ENCODE assay signal across 15 mouse cellular contexts in genomic region chr7:127276519-127276961, GRCm38 (mm10). TPM values are rescaled to one million over a fixed set of nuclear protein-coding genes. Genes with fewer than 3 reads are reported as not detected.
DNase-seq lines count a peak whose midpoint lies in the region; ATAC-seq and TF ChIP-seq lines count a peak whose summit lies in the region.
"Had no signal": no experiment of that assay in that cellular context is flagged by ENCODE, and none has a peak within 500 bp of the region (broad histone marks: within the 10 kb centered on the region; RNA-seq: fewer than 3 reads in every experiment).

No protein-coding gene starts in this region.

- TF ChIP-seq POLR2A in kidney, adult 2 months (IDR thresholded peaks at IDR 0.05; ENCODE audit: low read depth, low read length): no peak

- no peaks in the 10 kb centered on the region for H3K27me3 ChIP-seq in intestine, embryonic 14.5 days (replicated peaks; ENCODE audit: control insufficient read depth, insufficient read depth, low read length)
- H3K27me3 ChIP-seq in kidney, adult 2 months (replicated peaks; ENCODE audit: control insufficient read depth, insufficient read depth, low read length): no peaks in the 10 kb centered on the region
- no peaks in the 10 kb centered on the region for H3K27me3 ChIP-seq in liver, postnatal 0 days (ENCODE audit: insufficient read depth, low read length)
- no peaks in the 10 kb centered on the region for H3K27me3 ChIP-seq in hindbrain, embryonic 14.5 days (ENCODE audit: control insufficient read depth, insufficient read depth, low read length)
- H3K27me3 ChIP-seq in hindbrain, postnatal 0 days (ENCODE audit: insufficient read depth, low read length): no peaks in the 10 kb centered on the region
- H3K27me3 ChIP-seq: hindbrain, embryonic 13.5 days; midbrain, embryonic 13.5 days had no signal

- no peak for DNase-seq in intestine, embryonic 14.5 days (ENCODE audit: low spot score)
- DNase-seq in kidney, adult 2 months: peak; percentile 93
- DNase-seq in kidney, postnatal 25 days: peak; percentile 69 to 86
- DNase-seq in liver, postnatal 0 days: peak; percentile 67
- no peak for DNase-seq in hindbrain, embryonic 14.5 days (ENCODE audit: low spot score)
- no peak for DNase-seq in embryo, embryonic 11 days
- no peak for DNase-seq in hindbrain, postnatal 0 days (ENCODE audit: low spot score)
- DNase-seq in retina, postnatal 1 day: no peak
- DNase-seq: adrenal gland, adult 8-10 months; cerebellum, adult 2 months had no signal

- peak overlapping the region; percentile 62 for H3K27ac ChIP-seq in intestine, embryonic 14.5 days (ENCODE audit: low read depth)
- peak overlapping the region; percentile 99 for H3K27ac ChIP-seq in kidney, adult 2 months (ENCODE audit: insufficient read depth, low read depth, low read length)
- peak overlapping the region; percentile 94 for H3K27ac ChIP-seq in liver, postnatal 0 days (ENCODE audit: low read depth)
- H3K27ac ChIP-seq in hindbrain, embryonic 14.5 days: no peak overlapping the region
- H3K27ac ChIP-seq in hindbrain, postnatal 0 days: no peak overlapping the region
- H3K27ac ChIP-seq: hindbrain, embryonic 13.5 days; layer of hippocampus, adult 2 months; left cerebral cortex, adult 2 months; midbrain, embryonic 13.5 days had no signal

- ATAC-seq in intestine, embryonic 14.5 days (replicated peaks; ENCODE audit: low FRiP score, low TSS enrichment, low read depth): peak; percentile 37; the same call in 1 of the 2 replicates
- peak; percentile 75 for ATAC-seq in liver, postnatal 0 days
- ATAC-seq in hindbrain, embryonic 14.5 days (ENCODE audit: low FRiP score): no peak
- ATAC-seq in hindbrain, postnatal 0 days: no peak
- ATAC-seq: forebrain, embryonic 14.5 days; midbrain, embryonic 13.5 days had no signal

- no peak overlapping the region for H3K9ac ChIP-seq in intestine, embryonic 14.5 days (ENCODE audit: low read length)
- peak overlapping the region; percentile 3 for H3K9ac ChIP-seq in liver, postnatal 0 days (replicated peaks)
- H3K9ac ChIP-seq in hindbrain, embryonic 14.5 days: no peak overlapping the region
- no peak overlapping the region for H3K9ac ChIP-seq in hindbrain, postnatal 0 days (replicated peaks; ENCODE audit: low read length)
- H3K9ac ChIP-seq: hindbrain, embryonic 13.5 days; midbrain, embryonic 13.5 days had no signal

- H3K36me3 ChIP-seq in intestine, embryonic 14.5 days (ENCODE audit: control insufficient read depth, insufficient read depth, low read length): peaks cover 9% of the 10 kb centered on the region
- peaks cover 1% of the 10 kb centered on the region; the same call in 1 of the 2 replicates for H3K36me3 ChIP-seq in kidney, adult 2 months (ENCODE audit: control insufficient read depth, insufficient read depth, low read length)
- H3K36me3 ChIP-seq in liver, postnatal 0 days (replicated peaks; ENCODE audit: insufficient read depth, low read length): peaks cover 1% of the 10 kb centered on the region; the same call in 1 of the 2 replicates
- peaks cover 4% of the 10 kb centered on the region; the same call in 1 of the 2 replicates for H3K36me3 ChIP-seq in hindbrain, embryonic 14.5 days (replicated peaks; ENCODE audit: control insufficient read depth, insufficient read depth)
- H3K36me3 ChIP-seq in hindbrain, postnatal 0 days (ENCODE audit: insufficient read depth, low read length): no peaks in the 10 kb centered on the region
- H3K36me3 ChIP-seq: midbrain, embryonic 13.5 days had no signal

- peak; percentile 90 for TF ChIP-seq EP300 in liver, postnatal 0 days (IDR thresholded peaks at IDR 0.05; ENCODE audit: low read depth)

- no peak overlapping the region for H3K4me2 ChIP-seq in intestine, embryonic 14.5 days (ENCODE audit: low read length)
- peak overlapping the region; percentile 14; the same call in 1 of the 2 replicates for H3K4me2 ChIP-seq in liver, postnatal 0 days (ENCODE audit: low read depth, low read length)
- H3K4me2 ChIP-seq in hindbrain, embryonic 14.5 days (replicated peaks): no peak overlapping the region
- H3K4me2 ChIP-seq in hindbrain, postnatal 0 days (ENCODE audit: low read depth, low read length): no peak overlapping the region
- H3K4me2 ChIP-seq: hindbrain, embryonic 13.5 days; midbrain, embryonic 13.5 days had no signal

- peaks cover 14% of the 10 kb centered on the region for H3K4me1 ChIP-seq in intestine, embryonic 14.5 days (replicated peaks; ENCODE audit: control insufficient read depth, insufficient read depth, low read length)
- H3K4me1 ChIP-seq in kidney, adult 2 months (ENCODE audit: control insufficient read depth, insufficient read depth, low read length): peaks cover 18% of the 10 kb centered on the region
- peaks cover 18% of the 10 kb centered on the region for H3K4me1 ChIP-seq in liver, postnatal 0 days (ENCODE audit: insufficient read depth)
- H3K4me1 ChIP-seq in hindbrain, embryonic 14.5 days (replicated peaks; ENCODE audit: control insufficient read depth, insufficient read depth, low read length): peaks cover 21% of the 10 kb centered on the region
- peaks cover 11% of the 10 kb centered on the region for H3K4me1 ChIP-seq in hindbrain, postnatal 0 days (ENCODE audit: insufficient read depth, low read length)

- no peaks in the 10 kb centered on the region for H3K9me3 ChIP-seq in intestine, embryonic 14.5 days (ENCODE audit: control insufficient read depth, low read length)
- no peaks in the 10 kb centered on the region for H3K9me3 ChIP-seq in liver, postnatal 0 days (ENCODE audit: low read length)
- no peaks in the 10 kb centered on the region for H3K9me3 ChIP-seq in hindbrain, embryonic 14.5 days (ENCODE audit: control insufficient read depth, low read length)
- no peaks in the 10 kb centered on the region for H3K9me3 ChIP-seq in hindbrain, postnatal 0 days (ENCODE audit: low read length)
- H3K9me3 ChIP-seq: hindbrain, embryonic 13.5 days; midbrain, embryonic 13.5 days had no signal

- 56% methylated on average over 5 of the region's 5 CpGs for WGBS in intestine, embryonic 14.5 days
- WGBS in kidney, adult 2 months: 31% methylated on average over 5 of the region's 5 CpGs
- WGBS in liver, postnatal 0 days (ENCODE audit: insufficient replicate concordance): 56% methylated on average over 5 of the region's 5 CpGs
- WGBS in hindbrain, embryonic 14.5 days: 69% methylated on average over 5 of the region's 5 CpGs
- 68% methylated on average over 5 of the region's 5 CpGs for WGBS in hindbrain, postnatal 0 days

- H3K4me3 ChIP-seq in intestine, embryonic 14.5 days (ENCODE audit: low read depth, low read length): no peak overlapping the region
- no peak overlapping the region for H3K4me3 ChIP-seq in kidney, adult 2 months (ENCODE audit: insufficient read depth, low read depth, low read length)
- H3K4me3 ChIP-seq in liver, postnatal 0 days (ENCODE audit: low read depth, low read length): no peak overlapping the region
- H3K4me3 ChIP-seq in hindbrain, embryonic 14.5 days (replicated peaks; ENCODE audit: low read length): no peak overlapping the region
- no peak overlapping the region for H3K4me3 ChIP-seq in hindbrain, postnatal 0 days (ENCODE audit: low read length)
- H3K4me3 ChIP-seq: hindbrain, embryonic 13.5 days; layer of hippocampus, adult 2 months; left cerebral cortex, adult 2 months; midbrain, embryonic 13.5 days had no signal

- no peak for TF ChIP-seq CTCF in kidney, adult 2 months (conservative IDR thresholded peaks at IDR 0.05; ENCODE audit: insufficient read depth, insufficient read length, low read depth, low read length)
- TF ChIP-seq CTCF in liver, postnatal 0 days (IDR thresholded peaks at IDR 0.05; ENCODE audit: low read depth): no peak
- no peak for TF ChIP-seq CTCF in hindbrain, postnatal 0 days (IDR thresholded peaks at IDR 0.05; ENCODE audit: low read depth)

RNA-seq across cellular contexts. Expression of gene Sephs2, which starts 2.7 kb away (rescaled TPM):
- polyA plus RNA-seq in intestine, embryonic 14.5 days (2014; fragmentation: Nextera tagmentation; extraction: Ambion mirVana): 153 and 183 TPM in 2 replicates
- 153 and 156 TPM in 2 replicates for polyA plus RNA-seq in kidney, adult 2 months (2012; rRNA removed)
- polyA plus RNA-seq in liver, postnatal 0 days (2015; fragmentation: Nextera tagmentation; extraction: Ambion mirVana): 712 and 714 TPM in 2 replicates
- polyA plus RNA-seq in hindbrain, embryonic 14.5 days (2014; fragmentation: Nextera tagmentation; extraction: Ambion mirVana): 76.3 and 80.6 TPM in 2 replicates
- total RNA-seq in hindbrain, postnatal 0 days (2014; rRNA removed): 80.3 and 83.2 TPM in 2 replicates
- 79.9 and 83.9 TPM in 2 replicates for polyA plus RNA-seq in hindbrain, postnatal 0 days (2015; fragmentation: Nextera tagmentation; extraction: Ambion mirVana)

RNA-seq across cellular contexts. Expression of gene Dctpp1, which starts 16.0 kb away (rescaled TPM):
- 280 and 305 TPM in 2 replicates for polyA plus RNA-seq in intestine, embryonic 14.5 days (2014; fragmentation: Nextera tagmentation; extraction: Ambion mirVana)
- 68.9 and 70.5 TPM in 2 replicates for polyA plus RNA-seq in kidney, adult 2 months (2012; rRNA removed)
- polyA plus RNA-seq in liver, postnatal 0 days (2015; fragmentation: Nextera tagmentation; extraction: Ambion mirVana): 96.8 and 107 TPM in 2 replicates
- polyA plus RNA-seq in hindbrain, embryonic 14.5 days (2014; fragmentation: Nextera tagmentation; extraction: Ambion mirVana): 119 and 126 TPM in 2 replicates
- 94.1 and 102 TPM in 2 replicates for total RNA-seq in hindbrain, postnatal 0 days (2014; rRNA removed)
- polyA plus RNA-seq in hindbrain, postnatal 0 days (2015; fragmentation: Nextera tagmentation; extraction: Ambion mirVana): 112 and 119 TPM in 2 replicates

RNA-seq across cellular contexts. Expression of gene Itgal, which starts 19.5 kb away (rescaled TPM):
- polyA plus RNA-seq in intestine, embryonic 14.5 days (2014; fragmentation: Nextera tagmentation; extraction: Ambion mirVana): 1.6 and 2.1 TPM in 2 replicates
- 2.9 and 7.2 TPM in 2 replicates for polyA plus RNA-seq in kidney, adult 2 months (2012; rRNA removed)
- 5.9 and 6.8 TPM in 2 replicates for polyA plus RNA-seq in liver, postnatal 0 days (2015; fragmentation: Nextera tagmentation; extraction: Ambion mirVana)
- 0.12 and 0.46 TPM in 2 replicates for polyA plus RNA-seq in hindbrain, embryonic 14.5 days (2014; fragmentation: Nextera tagmentation; extraction: Ambion mirVana)
- 0.11 TPM in 1 of 2 replicates, not detected in the other for total RNA-seq in hindbrain, postnatal 0 days (2014; rRNA removed)
- polyA plus RNA-seq in hindbrain, postnatal 0 days (2015; fragmentation: Nextera tagmentation; extraction: Ambion mirVana): 0.10 and 0.26 TPM in 2 replicates

RNA-seq across cellular contexts. Expression of gene Zfp771, which starts 32.5 kb away (rescaled TPM):
- polyA plus RNA-seq in intestine, embryonic 14.5 days (2014; fragmentation: Nextera tagmentation; extraction: Ambion mirVana): 47.6 and 52.2 TPM in 2 replicates
- 48.4 and 85.5 TPM in 2 replicates for polyA plus RNA-seq in kidney, adult 2 months (2012; rRNA removed)
- 15.5 and 17.8 TPM in 2 replicates for polyA plus RNA-seq in liver, postnatal 0 days (2015; fragmentation: Nextera tagmentation; extraction: Ambion mirVana)
- polyA plus RNA-seq in hindbrain, embryonic 14.5 days (2014; fragmentation: Nextera tagmentation; extraction: Ambion mirVana): 63.4 and 63.5 TPM in 2 replicates
- total RNA-seq in hindbrain, postnatal 0 days (2014; rRNA removed): 101 and 108 TPM in 2 replicates
- 89.0 and 89.2 TPM in 2 replicates for polyA plus RNA-seq in hindbrain, postnatal 0 days (2015; fragmentation: Nextera tagmentation; extraction: Ambion mirVana)

RNA-seq across cellular contexts. Expression of gene Sept1, which starts 43.6 kb away (rescaled TPM):
- 12.9 and 14.4 TPM in 2 replicates for polyA plus RNA-seq in intestine, embryonic 14.5 days (2014; fragmentation: Nextera tagmentation; extraction: Ambion mirVana)
- polyA plus RNA-seq in kidney, adult 2 months (2012; rRNA removed): 24.1 and 38.4 TPM in 2 replicates
- polyA plus RNA-seq in liver, postnatal 0 days (2015; fragmentation: Nextera tagmentation; extraction: Ambion mirVana): 16.7 and 17.3 TPM in 2 replicates
- polyA plus RNA-seq in hindbrain, embryonic 14.5 days (2014; fragmentation: Nextera tagmentation; extraction: Ambion mirVana): 8.3 and 9.2 TPM in 2 replicates
- 4.6 and 5.0 TPM in 2 replicates for total RNA-seq in hindbrain, postnatal 0 days (2014; rRNA removed)
- polyA plus RNA-seq in hindbrain, postnatal 0 days (2015; fragmentation: Nextera tagmentation; extraction: Ambion mirVana): 3.8 and 5.2 TPM in 2 replicates

Comparison
In these comparisons a context has a peak if more than half of its experiments do, and no peak if none do; other contexts are left out.
1. ATAC-seq: peak in intestine, embryonic 14.5 days (single experiment) and liver, postnatal 0 days (single experiment); none in hindbrain, embryonic 14.5 days (single experiment) and hindbrain, postnatal 0 days (single experiment).
2. DNase-seq: peak in kidney, adult 2 months (single experiment), kidney, postnatal 25 days (2 of 2) and liver, postnatal 0 days (single experiment); none in intestine, embryonic 14.5 days (single experiment), hindbrain, embryonic 14.5 days (single experiment), embryo, embryonic 11 days (single experiment), hindbrain, postnatal 0 days (single experiment) and retina, postnatal 1 day (single experiment).
3. H3K27ac ChIP-seq: peak in intestine, embryonic 14.5 days (single experiment), kidney, adult 2 months (single experiment) and liver, postnatal 0 days (single experiment); none in hindbrain, embryonic 14.5 days (single experiment) and hindbrain, postnatal 0 days (single experiment).